Mouse (Mus musculus) spleen, postnatal 36 days (tissue): Measurements from ENCODE around the gene Lcp1.
A peak's percentile ranks its signal among the peaks of the same experiment; 100 is the strongest.

Source experiments
- DNase-seq, 2 experiments: peaks; one replicate each; pipeline ENCODE4 v3.0.0; 2022; ENCODE audit warnings: low spot score in 2 of 2, mixed read lengths in 1 of 2

Gene Lcp1

GRCm38 (mm10) chr14:75205363-75206051 lies 74.6 kb downstream of the Lcp1 start:
- no peak for DNase-seq

- DNase-seq = no peak
Measured at GRCm38 (mm10) chr14:75206307-75206706, 75.4 kb downstream of the Lcp1 start.

- no peak for DNase-seq
Measured at GRCm38 (mm10) chr14:75208572-75209151, 77.8 kb downstream of the Lcp1 start.

- DNase-seq = no peak
Measured at GRCm38 (mm10) chr14:75213752-75214151, 82.9 kb downstream of the Lcp1 start.

- DNase-seq = no peak
Measured at GRCm38 (mm10) chr14:75218843-75219242, 87.9 kb downstream of the Lcp1 start.

- DNase-seq = no peak
Measured at GRCm38 (mm10) chr14:75219250-75219913, 88.5 kb downstream of the Lcp1 start.

GRCm38 (mm10) chr14:75222386-75222785 lies 91.5 kb downstream of the Lcp1 start:
- DNase-seq = no peak

- no peak for DNase-seq
Measured at GRCm38 (mm10) chr14:75227453-75228084, 96.7 kb downstream of the Lcp1 start.

GRCm38 (mm10) chr14:75229834-75230233 lies 98.9 kb downstream of the Lcp1 start:
- DNase-seq = peak; percentile 24 to 37

- DNase-seq = no peak
Measured at GRCm38 (mm10) chr14:75233070-75233469, 102.2 kb downstream of the Lcp1 start.

GRCm38 (mm10) chr14:75235552-75235951 lies 104.7 kb downstream of the Lcp1 start:
- no peak for DNase-seq

- no peak for DNase-seq
Measured at GRCm38 (mm10) chr14:75235955-75236635, 105.2 kb downstream of the Lcp1 start.

- DNase-seq = no peak
Measured at GRCm38 (mm10) chr14:75236636-75237003, 105.7 kb downstream of the Lcp1 start.

GRCm38 (mm10) chr14:75237096-75237495 lies 106.2 kb downstream of the Lcp1 start:
- DNase-seq = no peak

GRCm38 (mm10) chr14:75238054-75238692 lies 107.3 kb downstream of the Lcp1 start:
- no peak for DNase-seq

GRCm38 (mm10) chr14:75242087-75242486 lies 111.2 kb downstream of the Lcp1 start, which contains the start of gene Cpb2:
Gene Cpb2, plus strand, starts transcription at chr14:75242287.
- no peak for DNase-seq

GRCm38 (mm10) chr14:75246024-75247000 lies 115.4 kb downstream of the Lcp1 start:
- DNase-seq = no peak

- no peak for DNase-seq
Measured at GRCm38 (mm10) chr14:75250432-75250831, 119.5 kb downstream of the Lcp1 start.

GRCm38 (mm10) chr14:75256521-75256920 lies 125.6 kb downstream of the Lcp1 start:
- peak in 1 of 2 experiments; percentile 1 for DNase-seq

GRCm38 (mm10) chr14:75269531-75269930 lies 138.6 kb downstream of the Lcp1 start:
- no peak for DNase-seq
